Mouse (Mus musculus): ENCODE data around the gene Bnc2. TPM values are rescaled to one million over a fixed set of nuclear protein-coding genes. Genes with fewer than 3 reads are reported as not detected.

The Bnc2 gene
- polyA plus RNA-seq, 1 experiment from 2014 or later = 3.4 TPM

DNA sequence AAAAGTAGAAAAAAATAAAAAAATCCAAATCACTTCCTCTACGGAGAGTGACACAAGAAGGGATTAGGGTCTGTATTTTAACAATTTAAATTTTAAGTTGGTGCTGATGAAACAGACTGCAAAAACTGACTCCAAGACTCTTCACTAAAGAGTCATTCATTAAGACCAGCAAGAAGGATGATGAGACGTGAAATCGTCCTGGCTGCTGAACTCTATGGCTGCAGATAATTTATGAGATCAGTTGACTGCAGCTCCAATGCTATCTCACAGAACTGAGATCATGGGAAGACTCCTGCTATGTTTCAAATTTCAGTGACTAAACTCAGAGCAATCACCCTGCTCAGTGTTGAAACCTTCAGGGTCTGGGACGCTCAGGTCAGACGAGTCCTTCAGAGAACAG, 345.4 kb downstream of the Bnc2 start:
- Histone ChIP-seq H3K4me2 (ENCODE audit: low read depth, low read length) (no peak overlapping the region), H3K27ac (ENCODE audit: low read length) (no peak overlapping the region), H3K36me3 (ENCODE audit: control insufficient read depth, insufficient read depth, low read length) (no peaks in the 10 kb centered on the region), H3K9me3 (ENCODE audit: control insufficient read depth, low read length) (no peaks in the 10 kb centered on the region), H3K9ac (ENCODE audit: low read length) (no peak overlapping the region), H3K4me3 (ENCODE audit: low read length) (no peak overlapping the region), H3K27me3 (ENCODE audit: control insufficient read depth, insufficient read depth, low read depth, low read length) (no peaks in the 10 kb centered on the region), H3K4me1 (replicated peaks; ENCODE audit: control insufficient read depth, insufficient read depth, low read length) (no peaks in the 10 kb centered on the region)
- no peak for ATAC-seq (ENCODE audit: low read depth)
- WGBS = 61% methylated on average over 5 of the region's 5 CpGs

DNA sequence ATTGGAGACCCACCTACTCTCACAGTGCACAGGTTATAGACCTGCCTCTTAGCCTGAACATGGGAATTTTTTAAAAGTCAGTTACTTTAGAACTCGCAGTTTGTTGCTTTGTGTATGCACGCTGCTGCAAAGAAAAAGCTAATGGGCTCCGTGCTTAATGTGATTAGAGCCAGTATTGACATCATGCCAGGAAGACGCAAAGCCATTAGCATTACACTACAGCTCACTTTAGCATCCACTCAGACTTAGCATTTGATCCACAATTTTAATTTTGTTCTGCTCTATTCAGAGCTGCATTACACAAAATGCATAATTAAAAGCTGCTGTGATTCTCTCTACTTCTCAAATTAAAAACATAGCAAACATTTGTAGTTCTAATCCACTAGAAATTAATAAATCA, 350.7 kb downstream of the Bnc2 start:
- Histone ChIP-seq H3K27ac (ENCODE audit: low read length) (no peak overlapping the region), H3K9ac (ENCODE audit: low read length) (no peak overlapping the region), H3K36me3 (ENCODE audit: control insufficient read depth, insufficient read depth, low read length) (no peaks in the 10 kb centered on the region), H3K27me3 (ENCODE audit: control insufficient read depth, insufficient read depth, low read depth, low read length) (no peaks in the 10 kb centered on the region), H3K9me3 (ENCODE audit: control insufficient read depth, low read length) (no peaks in the 10 kb centered on the region), H3K4me2 (ENCODE audit: low read depth, low read length) (no peak overlapping the region), H3K4me1 (replicated peaks; ENCODE audit: control insufficient read depth, insufficient read depth, low read length) (no peaks in the 10 kb centered on the region), H3K4me3 (ENCODE audit: low read length) (no peak overlapping the region)
- no peak for ATAC-seq (ENCODE audit: low read depth)
- WGBS = 57% methylated on average over 4 of the region's 4 CpGs

DNA sequence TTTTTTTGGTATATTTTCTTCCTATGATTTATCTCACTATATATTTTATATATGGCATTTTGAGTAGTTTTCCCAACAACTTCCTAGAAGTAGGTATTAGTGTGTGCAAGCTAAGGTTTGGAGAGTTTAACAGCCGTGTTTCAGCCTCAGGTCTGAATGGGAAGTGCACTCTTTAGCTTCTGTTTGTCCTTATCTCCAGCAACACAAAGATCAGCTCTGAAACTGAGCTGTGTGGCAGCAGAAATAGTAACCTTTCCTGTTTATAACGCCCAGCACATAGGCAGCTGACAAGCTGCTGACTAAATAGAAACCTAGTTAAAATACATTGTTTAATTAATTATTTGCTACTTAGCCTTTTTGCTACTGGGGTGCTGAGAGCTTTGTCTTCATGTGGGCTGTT, 353.5 kb downstream of the Bnc2 start:
- Histone ChIP-seq H3K4me2 (ENCODE audit: low read depth, low read length) (no peak overlapping the region), H3K9me3 (ENCODE audit: control insufficient read depth, low read length) (no peaks in the 10 kb centered on the region), H3K4me3 (ENCODE audit: low read length) (no peak overlapping the region), H3K4me1 (replicated peaks; ENCODE audit: control insufficient read depth, insufficient read depth, low read length) (no peaks in the 10 kb centered on the region), H3K36me3 (ENCODE audit: control insufficient read depth, insufficient read depth, low read length) (no peaks in the 10 kb centered on the region), H3K9ac (ENCODE audit: low read length) (no peak overlapping the region), H3K27ac (ENCODE audit: low read length) (no peak overlapping the region), H3K27me3 (ENCODE audit: control insufficient read depth, insufficient read depth, low read depth, low read length) (no peaks in the 10 kb centered on the region)
- 24% methylated on average over 2 of the region's 2 CpGs for WGBS
- ATAC-seq (ENCODE audit: low read depth) = no peak

DNA sequence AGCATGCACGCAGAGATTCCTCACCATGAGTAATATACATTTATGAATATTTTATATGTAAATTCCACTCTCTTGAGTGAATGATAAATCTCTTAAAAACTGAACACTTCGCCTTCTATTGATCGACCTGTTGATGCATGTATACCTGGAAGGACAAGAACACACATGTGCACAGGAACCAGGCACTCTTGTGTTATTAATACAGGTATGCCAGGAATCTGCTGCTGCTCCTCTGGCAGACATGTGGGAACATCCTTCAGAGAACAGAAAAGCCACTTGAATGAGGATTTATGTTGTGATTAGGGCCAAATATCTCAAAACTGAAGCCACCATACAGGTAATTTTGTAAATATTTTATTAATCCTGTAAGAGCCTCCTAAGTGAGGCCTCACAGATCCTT, 357.7 kb downstream of the Bnc2 start:
- 89% methylated on average over 3 of the region's 3 CpGs for WGBS

DNA sequence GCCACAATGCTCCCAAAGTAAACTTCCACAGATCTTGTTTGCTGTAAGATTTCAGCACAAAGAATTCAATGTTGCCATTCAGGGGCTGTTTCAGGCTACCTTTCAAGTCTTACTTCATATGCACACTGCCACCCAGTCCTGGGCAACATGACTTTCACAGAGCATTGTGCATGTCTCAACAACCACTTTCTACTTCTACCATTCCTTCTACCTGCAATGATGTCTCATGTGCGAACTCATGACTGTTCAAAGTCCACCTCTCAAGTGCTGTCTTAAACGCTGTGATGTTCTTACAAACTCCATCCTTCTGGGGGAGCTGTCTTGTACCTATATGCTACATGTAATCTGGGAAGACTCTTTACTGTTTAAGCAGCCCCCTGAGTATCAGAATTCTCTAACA, 363.7 kb downstream of the Bnc2 start:
- Histone ChIP-seq H3K9ac (ENCODE audit: low read length) (no peak overlapping the region), H3K27ac (ENCODE audit: low read length) (no peak overlapping the region), H3K27me3 (ENCODE audit: control insufficient read depth, insufficient read depth, low read depth, low read length) (no peaks in the 10 kb centered on the region), H3K4me1 (replicated peaks; ENCODE audit: control insufficient read depth, insufficient read depth, low read length) (no peaks in the 10 kb centered on the region), H3K4me2 (ENCODE audit: low read depth, low read length) (no peak overlapping the region), H3K9me3 (ENCODE audit: control insufficient read depth, low read length) (no peaks in the 10 kb centered on the region), H3K36me3 (ENCODE audit: control insufficient read depth, insufficient read depth, low read length) (no peaks in the 10 kb centered on the region), H3K4me3 (ENCODE audit: low read length) (no peak overlapping the region)
- WGBS = 67% methylated on average over 2 of the region's 2 CpGs
- ATAC-seq (ENCODE audit: low read depth) = no peak

More for the DNA sequence above, 357.7 kb downstream of the Bnc2 start:
- no peak overlapping the region for H3K27ac ChIP-seq (ENCODE audit: low read length)
- H3K4me2 ChIP-seq (ENCODE audit: low read depth, low read length) = no peak overlapping the region
- no peak overlapping the region for H3K9ac ChIP-seq (ENCODE audit: low read length)
- no peak for ATAC-seq (ENCODE audit: low read depth)
- H3K36me3 ChIP-seq (ENCODE audit: control insufficient read depth, insufficient read depth, low read length) = no peaks in the 10 kb centered on the region
- H3K9me3 ChIP-seq (ENCODE audit: control insufficient read depth, low read length) = no peaks in the 10 kb centered on the region
- H3K4me3 ChIP-seq (ENCODE audit: low read length) = no peak overlapping the region
- no peaks in the 10 kb centered on the region for H3K27me3 ChIP-seq (ENCODE audit: control insufficient read depth, insufficient read depth, low read depth, low read length)
- no peaks in the 10 kb centered on the region for H3K4me1 ChIP-seq (replicated peaks; ENCODE audit: control insufficient read depth, insufficient read depth, low read length)

DNA sequence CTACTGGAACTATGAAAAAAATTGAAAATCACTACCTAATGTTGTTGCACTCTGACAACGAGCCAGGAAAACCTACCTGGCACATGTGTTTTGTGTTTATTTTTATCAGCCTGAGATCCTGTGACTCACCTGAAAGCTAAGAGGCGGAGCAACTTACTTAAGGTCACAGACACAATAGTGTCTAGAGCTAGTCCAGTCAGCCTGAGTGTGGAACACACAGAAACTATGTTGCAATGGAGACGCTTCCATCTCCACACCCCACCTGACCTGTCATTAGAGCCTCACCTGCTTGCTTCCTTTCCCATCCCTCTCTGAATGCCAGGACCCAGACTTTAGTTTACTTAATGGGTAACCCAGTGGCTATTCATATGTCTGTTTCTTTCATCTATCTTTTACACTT, 364.2 kb downstream of the Bnc2 start:
- H3K27ac ChIP-seq (ENCODE audit: low read length) = no peak overlapping the region
- ATAC-seq (ENCODE audit: low read depth) = no peak
- H3K4me3 ChIP-seq (ENCODE audit: low read length) = no peak overlapping the region
- 69% methylated on average over 3 of the region's 3 CpGs for WGBS
- no peaks in the 10 kb centered on the region for H3K9me3 ChIP-seq (ENCODE audit: control insufficient read depth, low read length)
- no peaks in the 10 kb centered on the region for H3K36me3 ChIP-seq (ENCODE audit: control insufficient read depth, insufficient read depth, low read length)
- H3K9ac ChIP-seq (ENCODE audit: low read length) = no peak overlapping the region
- H3K4me2 ChIP-seq (ENCODE audit: low read depth, low read length) = no peak overlapping the region
- H3K4me1 ChIP-seq (replicated peaks; ENCODE audit: control insufficient read depth, insufficient read depth, low read length) = no peaks in the 10 kb centered on the region
- H3K27me3 ChIP-seq (ENCODE audit: control insufficient read depth, insufficient read depth, low read depth, low read length) = no peaks in the 10 kb centered on the region

DNA sequence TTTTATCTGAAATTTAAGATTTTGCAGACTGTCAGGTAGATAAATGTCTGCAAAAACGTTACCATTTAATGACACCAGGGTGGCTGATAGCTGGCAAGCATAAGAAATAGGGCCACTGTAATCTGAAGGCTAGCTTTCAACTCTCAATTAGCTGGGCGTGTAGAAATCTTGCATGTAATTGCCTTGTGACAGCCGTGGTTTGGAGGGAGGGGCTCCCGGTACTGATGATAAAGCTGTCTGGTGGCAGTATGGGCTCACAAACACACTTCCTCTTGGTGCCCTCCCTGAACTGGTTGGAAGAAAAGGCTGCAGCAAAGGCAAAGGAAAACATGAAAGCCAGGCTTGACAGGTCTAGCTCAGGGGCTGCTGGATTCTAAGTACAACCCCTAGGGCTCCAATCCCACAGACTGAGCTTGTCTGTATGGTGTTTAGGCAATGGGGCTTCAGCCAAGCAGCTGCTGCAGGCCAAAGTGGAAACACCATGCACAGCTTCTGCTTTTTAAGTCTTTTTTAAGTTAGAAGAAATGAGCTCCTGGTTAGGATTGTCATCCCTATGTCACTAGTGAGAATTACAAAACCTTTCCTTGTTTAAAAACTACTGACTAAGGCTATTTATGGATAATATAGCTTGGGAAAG, 366.7 kb downstream of the Bnc2 start:
- Histone ChIP-seq H3K27ac (ENCODE audit: low read length) (no peak overlapping the region), H3K9ac (ENCODE audit: low read length) (no peak overlapping the region), H3K36me3 (ENCODE audit: control insufficient read depth, insufficient read depth, low read length) (no peaks in the 10 kb centered on the region), H3K4me1 (replicated peaks; ENCODE audit: control insufficient read depth, insufficient read depth, low read length) (no peaks in the 10 kb centered on the region), H3K4me3 (ENCODE audit: low read length) (no peak overlapping the region), H3K9me3 (ENCODE audit: control insufficient read depth, low read length) (no peaks in the 10 kb centered on the region), H3K4me2 (ENCODE audit: low read depth, low read length) (no peak overlapping the region), H3K27me3 (ENCODE audit: control insufficient read depth, insufficient read depth, low read depth, low read length) (no peaks in the 10 kb centered on the region)
- no peak for ATAC-seq (ENCODE audit: low read depth)
- WGBS = 39% methylated on average over 4 of the region's 4 CpGs

DNA sequence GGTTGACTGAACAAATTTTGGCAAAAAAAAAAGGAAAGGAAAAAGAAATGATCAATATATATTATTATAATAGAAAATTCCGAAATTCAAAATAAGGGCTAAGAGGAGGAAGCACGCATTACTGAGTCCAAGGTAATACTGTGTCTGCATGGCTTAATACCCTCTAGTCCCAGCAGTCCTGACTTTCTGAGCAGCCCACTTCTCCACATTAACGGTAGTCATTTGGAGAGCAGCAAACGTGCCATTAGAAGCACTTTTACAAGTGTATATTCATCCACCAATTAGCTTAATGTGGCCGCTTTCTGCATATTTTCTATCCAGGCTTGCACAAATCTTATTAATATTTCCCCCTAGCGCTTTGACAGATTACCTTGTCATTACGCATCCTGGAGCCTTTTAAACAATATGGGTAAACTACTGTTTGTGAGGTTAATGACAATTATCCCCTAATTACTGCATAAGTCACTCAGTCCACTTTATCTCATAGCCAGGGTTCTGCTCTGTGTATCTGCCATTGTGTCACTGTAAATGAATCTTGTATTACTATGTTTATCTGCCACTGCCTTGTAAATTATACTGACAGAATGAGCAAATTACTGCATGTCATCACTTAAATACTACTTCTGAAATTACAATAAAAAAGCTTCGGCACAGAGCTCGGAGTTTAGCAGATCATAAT, 368.0 kb downstream of the Bnc2 start:
- no peak overlapping the region for H3K9ac ChIP-seq (ENCODE audit: low read length)
- H3K9me3 ChIP-seq (ENCODE audit: control insufficient read depth, low read length) = no peaks in the 10 kb centered on the region
- 78% methylated on average over 9 of the region's 9 CpGs for WGBS
- no peak overlapping the region for H3K4me3 ChIP-seq (ENCODE audit: low read length)
- H3K27me3 ChIP-seq (ENCODE audit: control insufficient read depth, insufficient read depth, low read depth, low read length) = no peaks in the 10 kb centered on the region
- no peak overlapping the region for H3K27ac ChIP-seq (ENCODE audit: low read length)
- ATAC-seq (ENCODE audit: low read depth) = no peak
- no peaks in the 10 kb centered on the region for H3K4me1 ChIP-seq (replicated peaks; ENCODE audit: control insufficient read depth, insufficient read depth, low read length)
- H3K36me3 ChIP-seq (ENCODE audit: control insufficient read depth, insufficient read depth, low read length) = no peaks in the 10 kb centered on the region
- H3K4me2 ChIP-seq (ENCODE audit: low read depth, low read length) = no peak overlapping the region

DNA sequence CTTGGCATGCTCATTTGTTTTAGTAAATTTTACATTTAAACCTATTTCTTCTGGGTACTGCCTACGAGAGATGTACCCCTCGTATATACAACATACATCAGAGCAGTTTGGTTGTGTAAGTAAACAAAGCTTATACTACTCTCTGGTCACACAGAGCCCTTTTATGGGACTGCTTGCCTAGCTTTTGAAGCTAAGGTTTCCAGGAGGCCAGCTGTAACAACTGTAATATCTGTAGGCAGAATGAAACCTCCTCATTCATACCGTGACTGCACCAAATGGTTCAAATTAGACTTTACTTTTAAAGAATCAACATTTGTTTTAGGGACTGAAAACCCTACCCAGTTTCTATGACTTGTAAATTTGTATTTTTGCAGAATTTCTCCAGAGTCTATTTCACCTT, 372.1 kb downstream of the Bnc2 start:
- no peak overlapping the region for H3K27ac ChIP-seq (ENCODE audit: low read length)
- no peaks in the 10 kb centered on the region for H3K4me1 ChIP-seq (replicated peaks; ENCODE audit: control insufficient read depth, insufficient read depth, low read length)
- H3K4me2 ChIP-seq (ENCODE audit: low read depth, low read length) = no peak overlapping the region
- peaks cover 5% of the 10 kb centered on the region for H3K9me3 ChIP-seq (ENCODE audit: control insufficient read depth, low read length)
- H3K36me3 ChIP-seq (ENCODE audit: control insufficient read depth, insufficient read depth, low read length) = no peaks in the 10 kb centered on the region
- ATAC-seq (ENCODE audit: low read depth) = no peak
- H3K27me3 ChIP-seq (ENCODE audit: control insufficient read depth, insufficient read depth, low read depth, low read length) = no peaks in the 10 kb centered on the region
- WGBS = 54% methylated on average over 3 of the region's 3 CpGs
- H3K4me3 ChIP-seq (ENCODE audit: low read length) = no peak overlapping the region
- no peak overlapping the region for H3K9ac ChIP-seq (ENCODE audit: low read length)
